Mouse (Mus musculus): ENCODE data around the gene Cep152. TPM values are rescaled to one million over a fixed set of nuclear protein-coding genes. Genes with fewer than 3 reads are reported as not detected.

Cep152 gene
- total RNA-seq, 2 experiments from 2014 or later, result 2.8 to 4.0 TPM

GRCm38 (mm10) chr2:125626536-125626935 is 1.6 kb upstream of the Cep152 start:
- no peak for DNase-seq (ENCODE audit: low spot score in 2 of 2)

GRCm38 (mm10) chr2:125624127-125624685 is 707 bp downstream of the Cep152 start:
- DNase-seq (ENCODE audit: low spot score in 2 of 2), result no peak

- no peak for DNase-seq (ENCODE audit: low spot score in 2 of 2)
Observed at GRCm38 (mm10) chr2:125623211-125623610, 1.7 kb downstream of the Cep152 start.

- no peak for DNase-seq (ENCODE audit: low spot score in 2 of 2)
Observed at GRCm38 (mm10) chr2:125620213-125620907, 4.6 kb downstream of the Cep152 start.

GRCm38 (mm10) chr2:125615858-125616424 is 9.0 kb downstream of the Cep152 start:
- no peak for DNase-seq (ENCODE audit: low spot score in 2 of 2)

GRCm38 (mm10) chr2:125615440-125615839 is 9.5 kb downstream of the Cep152 start:
- no peak for DNase-seq (ENCODE audit: low spot score in 2 of 2)

GRCm38 (mm10) chr2:125606220-125606845 is 18.6 kb downstream of the Cep152 start:
- peak; percentile 56 to 64 for DNase-seq (ENCODE audit: low spot score in 2 of 2)

- DNase-seq (ENCODE audit: low spot score in 2 of 2), result peak; percentile 62 to 74
Observed at GRCm38 (mm10) chr2:125604646-125605045, 20.3 kb downstream of the Cep152 start.

GRCm38 (mm10) chr2:125602970-125603369 is 21.9 kb downstream of the Cep152 start:
- DNase-seq (ENCODE audit: low spot score in 2 of 2), result no peak

- no peak for DNase-seq (ENCODE audit: low spot score in 2 of 2)
Observed at GRCm38 (mm10) chr2:125598958-125599357, 26.0 kb downstream of the Cep152 start.

- no peak for DNase-seq (ENCODE audit: low spot score in 2 of 2)
Observed at GRCm38 (mm10) chr2:125598251-125598650, 26.7 kb downstream of the Cep152 start.

GRCm38 (mm10) chr2:125594786-125595185 is 30.1 kb downstream of the Cep152 start:
- DNase-seq (ENCODE audit: low spot score in 2 of 2), result no peak

GRCm38 (mm10) chr2:125594072-125594471 is 30.8 kb downstream of the Cep152 start:
- no peak for DNase-seq (ENCODE audit: low spot score in 2 of 2)

- DNase-seq (ENCODE audit: low spot score in 2 of 2), result no peak
Observed at GRCm38 (mm10) chr2:125591895-125592294, 33.0 kb downstream of the Cep152 start.

GRCm38 (mm10) chr2:125589287-125589686 is 35.6 kb downstream of the Cep152 start:
- no peak for DNase-seq (ENCODE audit: low spot score in 2 of 2)

- no peak for DNase-seq (ENCODE audit: low spot score in 2 of 2)
Observed at GRCm38 (mm10) chr2:125581081-125581480, 43.8 kb downstream of the Cep152 start.

- DNase-seq (ENCODE audit: low spot score in 2 of 2), result no peak
Observed at GRCm38 (mm10) chr2:125577670-125578069, 47.2 kb downstream of the Cep152 start.

- DNase-seq (ENCODE audit: low spot score in 2 of 2), result no peak
Observed at GRCm38 (mm10) chr2:125576498-125576897, 48.4 kb downstream of the Cep152 start.

- DNase-seq (ENCODE audit: low spot score in 2 of 2), result no peak
Observed at GRCm38 (mm10) chr2:125575766-125576165, 49.1 kb downstream of the Cep152 start.

- DNase-seq (ENCODE audit: low spot score in 2 of 2), result no peak
Observed at GRCm38 (mm10) chr2:125563884-125564283, 61.0 kb downstream of the Cep152 start.

- no peak for DNase-seq (ENCODE audit: low spot score in 2 of 2)
Observed at GRCm38 (mm10) chr2:125562407-125562806, 62.5 kb downstream of the Cep152 start.

GRCm38 (mm10) chr2:125560037-125560436 is 64.9 kb downstream of the Cep152 start:
- DNase-seq (ENCODE audit: low spot score in 2 of 2), result no peak

Measured in layer of hippocampus, postnatal 10 days (tissue).